Mouse (Mus musculus) kidney, postnatal 36 days (tissue): ENCODE results near the gene Klc1.
A peak's percentile ranks its signal among the peaks of the same experiment; 100 is the strongest.
"Not testable (repeated sequence)": the region's sequence is repeated elsewhere in the genome, so short reads cannot be mapped to it uniquely, and the experiment has no call there.

Experiments used
- DNase-seq, 2 experiments: peaks; one replicate each; pipeline ENCODE4 v3.0.0; 2021 to 2022; ENCODE audit warnings: mixed read lengths in 2 of 2

The Klc1 gene

DNA sequence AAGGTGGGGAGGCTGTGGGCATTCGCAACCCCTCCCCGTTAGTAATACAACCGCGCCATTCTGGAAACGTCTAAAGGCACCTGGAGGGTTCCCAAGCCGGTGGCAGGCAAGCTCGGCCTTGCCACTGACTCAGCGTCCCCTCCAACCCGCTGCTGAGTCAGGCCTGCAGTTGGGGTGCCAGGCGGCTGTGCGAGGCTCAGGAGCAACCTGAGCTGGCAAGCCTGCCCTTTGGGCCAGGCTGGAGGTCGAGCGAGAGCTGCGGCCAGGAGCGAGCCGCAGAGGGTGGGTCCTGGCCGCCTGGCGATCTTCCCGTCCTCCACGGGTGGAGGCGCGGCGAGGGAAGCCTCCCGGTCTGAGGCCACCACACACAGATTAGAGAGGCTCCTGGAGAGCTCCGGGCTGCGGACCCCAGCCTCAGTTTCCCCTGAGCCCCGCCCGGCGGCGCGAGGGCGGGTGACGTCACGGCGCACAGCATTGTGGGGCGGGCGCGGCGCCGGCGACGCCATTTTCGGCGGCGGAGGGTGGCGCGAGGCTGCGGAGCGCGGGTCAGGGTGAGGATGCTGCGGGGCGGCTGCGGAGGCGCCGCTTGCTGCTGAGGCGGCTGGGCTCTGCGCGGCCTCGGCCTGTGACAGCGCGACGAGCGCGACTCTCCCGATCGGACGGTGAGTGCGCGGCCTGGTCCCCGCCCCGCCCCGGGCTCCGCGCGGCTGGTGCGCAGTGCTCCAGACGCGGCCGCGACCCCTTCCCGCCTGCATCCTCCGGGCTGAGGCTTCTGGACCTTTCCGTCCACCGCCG lies at the start of gene Klc1:
Gene Klc1 (plus strand): TSS at position 469 of the 795 bp plus-strand sequence.
- peak; percentile 61 to 89 for DNase-seq

DNA sequence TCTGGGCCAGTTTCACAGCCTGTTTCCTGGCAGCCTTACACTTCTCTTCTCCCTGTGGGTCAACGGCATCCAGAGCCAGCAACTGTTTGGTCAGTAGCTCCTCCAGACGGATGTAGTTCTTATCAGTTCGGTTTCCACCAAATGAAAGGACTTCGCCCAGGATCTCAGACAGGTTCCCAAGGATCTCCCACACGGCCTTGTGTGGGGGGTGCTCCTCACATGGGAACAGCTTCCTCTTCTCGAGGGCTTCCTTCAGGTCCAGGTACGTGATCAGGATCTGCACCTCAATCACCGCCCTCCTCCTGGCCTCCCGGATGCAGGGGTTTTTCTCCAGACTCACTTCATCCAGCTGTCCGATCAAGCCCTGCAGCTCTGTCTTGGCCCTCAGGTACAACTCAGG lies 48.6 kb upstream of the Klc1 start:
- no peak for DNase-seq

DNA sequence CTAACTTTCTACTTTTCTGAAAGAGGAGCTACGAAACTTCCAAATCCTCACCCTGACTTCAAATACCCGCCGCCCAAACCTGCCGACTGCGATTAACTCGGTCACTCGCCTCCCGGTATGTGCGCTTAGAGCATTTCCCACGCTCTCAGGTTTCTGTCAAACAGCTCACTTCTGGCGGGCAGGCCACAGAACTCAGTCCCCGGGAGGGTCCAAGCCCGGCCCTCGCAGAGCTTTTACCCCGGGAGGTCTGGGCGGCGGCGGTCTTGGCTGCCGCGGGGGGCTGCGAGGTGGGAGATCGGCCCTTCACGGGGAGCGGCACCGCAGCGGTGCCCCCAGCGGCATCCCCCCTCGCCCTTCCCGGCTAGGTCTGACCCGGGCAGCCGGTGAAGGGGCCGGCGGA lies 46.2 kb upstream of the Klc1 start:
- DNase-seq, result peak in 1 of 2 experiments; percentile 42

DNA sequence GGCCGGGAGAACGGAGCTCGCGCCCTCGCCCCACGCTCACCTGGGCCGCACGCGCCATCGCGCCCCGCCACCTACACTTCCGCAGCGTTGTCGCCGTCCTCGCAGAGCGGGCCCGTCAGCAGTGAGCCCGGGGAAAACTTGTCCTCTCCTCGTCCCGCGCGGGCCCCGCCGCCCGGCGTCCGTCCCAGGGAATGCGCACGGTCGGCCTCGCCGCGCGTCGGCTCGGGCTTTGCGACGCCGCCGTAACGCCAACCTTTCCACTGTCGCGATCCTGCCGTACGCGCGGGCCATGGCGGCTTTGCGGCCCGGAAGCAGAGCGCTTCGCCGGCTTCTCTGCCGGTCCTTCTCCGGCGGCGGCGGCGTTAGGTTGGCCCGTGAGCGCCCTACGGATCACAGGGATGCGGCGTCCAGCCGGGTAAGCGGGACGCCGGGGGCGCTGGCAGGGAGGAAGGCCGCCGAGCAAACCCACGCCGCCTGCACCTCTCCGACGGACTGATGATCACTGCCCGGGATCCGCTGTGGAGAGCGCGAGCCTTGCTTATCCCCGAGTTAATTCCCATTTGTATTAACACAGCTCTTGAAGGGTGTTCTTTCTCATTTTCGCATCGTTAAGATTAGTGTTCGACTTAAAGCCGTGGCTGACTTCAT lies 45.5 kb upstream of the Klc1 start, which contains the start of the genes Bag5 and Apopt1:
Gene Bag5 (minus strand): TSS at position 254 of the 648 bp plus-strand sequence.
Gene Apopt1 (plus strand): TSS at position 258 of the 648 bp plus-strand sequence.
- DNase-seq, result peak; percentile 93 to 95

DNA sequence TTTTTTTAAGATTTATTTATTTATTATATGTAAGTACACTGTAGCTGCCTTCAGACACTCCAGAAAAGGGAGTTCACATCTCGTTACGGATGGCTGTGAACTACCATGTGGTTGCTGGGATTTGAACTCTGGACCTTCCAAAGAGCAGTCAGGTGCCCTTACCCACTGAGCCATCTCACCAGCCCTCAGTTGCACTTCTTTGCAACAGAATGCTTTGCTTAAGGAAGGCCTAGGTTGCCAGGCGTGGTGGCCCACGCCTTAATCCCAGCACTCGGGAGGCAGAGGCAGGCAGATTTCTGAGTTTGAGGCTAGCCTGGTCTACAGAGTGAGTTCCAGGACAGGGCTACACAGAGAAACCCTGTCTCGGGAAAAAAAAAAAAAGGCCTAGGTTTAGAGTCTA lies 44.8 kb upstream of the Klc1 start:
- not testable (repeated sequence) for DNase-seq

DNA sequence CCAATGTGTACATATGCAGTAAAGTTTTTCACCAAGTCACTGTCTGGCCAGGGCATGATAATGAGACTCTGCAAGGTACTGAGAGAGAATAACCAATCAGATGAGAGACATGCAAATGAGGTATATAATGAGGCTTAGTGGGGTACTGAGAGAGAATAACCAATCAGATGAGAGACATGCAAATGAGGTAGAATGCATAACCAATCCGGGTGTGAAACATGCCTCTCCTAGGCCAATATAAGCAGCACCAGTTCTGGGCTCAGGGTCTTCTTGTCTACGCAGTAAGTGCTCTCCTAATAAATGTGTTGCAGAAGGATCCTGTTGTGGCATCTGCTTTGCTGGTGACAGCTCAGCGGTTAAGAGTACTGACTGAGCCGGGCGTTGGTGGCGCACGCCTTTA lies 42.1 kb upstream of the Klc1 start:
- DNase-seq, result no peak

DNA sequence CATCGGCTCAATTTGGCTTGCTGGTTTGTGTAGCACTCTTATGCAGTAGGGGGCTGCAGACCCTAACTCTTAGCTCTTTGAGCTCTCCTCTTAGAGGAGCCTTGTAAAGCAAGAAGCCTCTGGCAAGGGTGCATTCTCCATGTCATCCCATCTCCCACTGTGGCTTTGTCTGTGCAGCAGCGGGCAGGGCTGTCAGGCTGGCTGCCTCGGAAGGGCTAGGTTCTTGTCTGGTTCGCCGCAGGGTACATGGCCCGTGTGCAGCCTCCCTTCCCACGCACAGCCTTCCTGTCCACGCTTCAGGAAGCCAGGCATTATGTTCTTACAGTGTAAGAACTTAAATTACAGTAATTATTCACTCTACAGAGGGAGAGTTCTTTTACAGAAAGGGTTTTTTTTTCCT lies 40.0 kb upstream of the Klc1 start:
- DNase-seq, result no peak

DNA sequence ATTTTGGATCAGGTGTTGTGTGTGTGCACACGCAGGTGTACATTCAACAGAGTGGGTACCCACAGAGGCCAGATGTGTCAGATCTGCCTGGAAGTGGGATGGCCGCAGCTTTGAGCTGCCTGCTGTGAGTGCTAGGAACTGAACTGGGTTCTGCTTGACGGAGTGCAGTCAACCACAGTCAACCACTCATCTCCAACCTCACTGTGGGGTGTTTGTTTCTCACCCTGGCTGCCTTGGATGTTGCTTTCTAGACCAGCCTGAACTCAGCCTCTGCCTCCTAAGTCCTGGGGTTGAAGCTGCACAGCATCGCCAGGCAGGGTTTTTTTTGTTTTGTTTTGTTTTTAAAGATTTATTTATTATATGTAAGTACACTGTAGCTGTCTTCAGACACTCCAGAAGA lies 38.4 kb upstream of the Klc1 start:
- DNase-seq, result no peak

DNA sequence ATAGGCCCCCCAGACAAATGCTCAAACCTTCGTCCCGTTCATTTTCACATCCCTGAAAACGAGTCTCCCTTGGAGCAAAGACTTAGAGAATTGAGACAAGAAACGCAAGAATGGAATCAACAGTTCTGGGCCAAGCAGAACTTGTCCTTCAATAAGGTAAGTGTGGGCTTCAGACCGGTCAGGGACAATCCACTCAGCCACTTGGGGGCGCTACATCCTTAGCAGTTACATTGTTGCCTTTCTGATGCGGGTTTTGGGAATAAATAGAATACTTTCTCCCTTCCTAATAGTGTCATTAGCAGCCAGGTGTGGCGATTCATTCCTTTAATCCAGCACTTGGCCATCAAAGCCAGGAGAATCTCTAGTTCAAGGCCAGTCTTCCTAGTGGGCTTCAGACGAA lies 36.0 kb upstream of the Klc1 start:
- DNase-seq, result peak in 1 of 2 experiments; percentile 82

DNA sequence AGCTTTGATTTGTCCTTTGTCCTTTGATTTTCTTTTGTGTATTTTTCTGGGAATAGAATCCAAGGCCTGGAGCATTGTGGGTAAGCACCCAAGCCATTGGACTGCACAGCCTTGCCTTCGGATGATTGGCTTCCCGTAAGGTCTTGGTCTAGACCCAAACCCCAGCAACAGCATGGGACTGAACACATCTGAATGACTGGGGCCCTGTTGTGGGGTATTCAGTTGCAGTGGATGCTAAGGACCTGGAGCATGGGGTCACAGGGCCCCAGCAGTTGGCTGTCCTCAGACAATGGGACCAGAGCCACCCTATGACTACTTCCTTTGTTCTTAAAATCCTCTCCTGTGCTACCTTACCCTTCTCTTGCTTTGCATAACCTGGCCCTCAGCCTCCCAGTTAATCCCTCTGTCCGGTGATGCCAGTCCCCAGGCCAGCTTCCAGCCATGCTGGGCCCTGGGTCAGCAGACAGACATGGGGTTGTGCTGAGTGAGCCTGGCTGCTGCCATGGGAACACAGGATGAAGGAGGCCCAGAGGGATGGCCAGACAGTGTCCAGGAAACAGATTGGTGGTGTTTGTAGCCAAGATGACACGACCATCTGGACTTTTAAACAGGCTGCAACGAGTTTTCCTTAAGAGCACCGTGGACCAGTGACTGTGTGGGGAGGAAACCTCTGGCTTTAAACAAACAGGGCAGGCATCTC lies 33.9 kb upstream of the Klc1 start:
- DNase-seq, result no peak

DNA sequence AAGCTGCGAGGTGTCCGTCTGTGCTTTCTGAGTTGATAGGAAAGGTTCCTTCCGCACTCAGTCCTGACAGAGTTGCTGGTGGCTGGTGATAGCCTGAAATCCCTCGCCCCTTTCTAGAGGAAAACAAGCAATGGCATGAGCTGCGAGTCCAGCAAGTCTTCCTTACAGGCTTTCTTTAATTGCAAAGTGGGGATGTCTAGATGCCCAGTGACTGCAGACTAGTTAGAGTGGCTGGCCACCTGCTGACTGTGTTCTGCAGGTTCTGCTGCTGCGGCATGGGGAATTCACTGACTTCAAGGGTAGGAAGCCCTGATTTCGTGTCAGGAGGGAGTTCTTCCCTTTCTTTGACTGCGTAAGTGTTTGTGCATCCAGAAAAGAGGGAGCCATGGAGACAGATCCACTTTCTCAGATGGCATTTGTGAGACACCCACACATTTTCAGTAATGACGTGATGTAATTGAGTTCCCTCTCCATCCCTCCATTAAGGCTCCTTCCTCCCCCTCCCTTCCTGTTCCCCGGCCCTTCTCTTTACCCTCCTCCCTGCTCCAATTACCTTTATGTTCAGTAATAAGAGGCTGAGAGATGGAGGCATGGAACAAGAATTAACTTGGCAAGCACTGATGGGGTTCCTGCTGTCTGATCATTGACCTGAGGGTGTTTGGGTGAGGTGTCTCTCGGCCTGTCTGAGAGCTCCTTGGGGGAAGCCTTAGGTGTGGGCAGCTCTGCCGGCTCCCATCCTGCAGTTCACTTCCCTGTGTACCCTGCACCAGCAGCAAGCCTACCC lies 33.1 kb upstream of the Klc1 start:
- DNase-seq, result no peak

DNA sequence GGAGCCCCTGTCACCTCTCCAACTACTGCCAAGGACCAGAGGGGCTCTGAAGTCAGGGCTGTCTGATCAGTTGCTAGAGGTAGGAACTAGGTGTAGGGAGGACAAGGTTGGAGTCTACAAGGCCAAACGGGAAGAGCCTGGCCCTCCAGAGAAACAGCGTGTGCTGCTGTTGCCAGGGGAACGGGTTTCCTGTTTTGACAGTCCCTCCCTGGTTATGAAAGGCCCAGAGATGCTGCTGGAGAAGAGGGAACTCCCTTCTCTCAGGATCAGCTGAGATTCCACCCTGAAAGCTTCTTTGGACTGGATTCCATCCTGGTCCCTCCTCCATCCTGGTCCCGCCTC lies 32.6 kb upstream of the Klc1 start:
- DNase-seq, result peak; percentile 62 to 64

DNA sequence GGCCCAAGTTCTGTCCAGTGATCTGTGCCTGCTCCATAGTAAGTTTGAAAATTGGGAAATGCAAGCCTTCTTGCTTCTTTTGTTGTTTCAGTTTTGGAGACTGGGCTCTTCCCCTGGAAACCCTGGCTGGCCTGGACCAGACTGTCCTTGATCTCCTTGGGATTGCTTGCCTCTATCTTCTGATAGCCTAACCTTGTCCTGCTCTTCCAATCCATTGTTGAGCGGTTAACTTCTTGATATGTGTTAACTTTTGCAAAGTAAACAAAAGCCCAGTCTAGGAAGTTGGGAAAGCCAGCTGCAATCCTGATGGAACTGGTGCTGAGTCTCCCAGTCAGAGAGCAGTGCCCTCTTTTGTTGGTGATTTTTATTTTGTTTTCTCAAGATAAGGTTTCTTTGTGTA lies 30.7 kb upstream of the Klc1 start:
- DNase-seq, result no peak

DNA sequence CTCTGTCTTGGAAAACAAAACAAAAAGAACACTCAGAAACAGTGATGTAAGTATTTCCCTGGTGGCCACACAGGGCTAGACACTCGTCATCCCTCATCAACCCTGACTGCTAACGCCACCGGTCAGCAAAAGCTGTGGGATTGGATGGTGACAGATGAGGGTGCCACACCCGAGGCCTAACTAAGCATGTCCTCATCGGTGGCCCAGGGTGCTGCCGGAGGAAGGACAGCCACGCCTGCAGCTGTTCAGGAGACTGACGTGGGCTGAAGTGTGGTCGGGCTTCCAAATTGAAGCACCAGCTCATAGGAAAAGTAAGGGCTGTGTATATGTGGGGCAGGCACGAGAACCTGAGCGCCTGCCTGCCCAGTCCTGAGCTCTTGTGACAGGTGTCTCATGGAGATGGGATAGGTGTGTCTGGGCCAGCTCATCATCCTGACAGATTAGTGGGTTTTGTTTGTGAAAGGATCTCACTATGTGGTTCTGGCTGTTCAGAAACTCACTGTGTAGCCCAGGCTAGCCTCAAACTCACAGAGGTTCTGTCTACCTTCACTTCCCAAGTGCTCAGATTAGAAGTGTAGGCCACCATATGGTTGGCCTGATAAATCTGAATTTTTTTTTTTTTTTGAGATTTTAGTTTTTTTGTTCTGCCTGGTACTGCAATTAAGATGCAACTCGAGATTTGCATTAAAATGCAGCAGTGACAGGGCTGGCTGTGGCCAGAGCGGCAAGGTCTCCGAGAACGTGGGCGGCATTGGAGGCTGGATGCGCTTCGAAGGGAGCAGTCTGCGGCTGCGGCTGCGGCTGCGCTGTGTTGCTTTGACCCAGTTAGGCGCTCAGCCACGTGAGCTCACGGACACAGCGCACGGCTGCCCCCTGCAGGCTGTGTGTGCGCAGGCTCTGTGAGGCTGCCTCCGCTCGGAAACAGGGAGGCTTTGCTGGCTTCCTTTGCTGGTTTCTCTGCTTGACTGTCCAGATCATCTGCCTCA lies 26.5 kb upstream of the Klc1 start:
- DNase-seq, result peak; percentile 86 to 95

DNA sequence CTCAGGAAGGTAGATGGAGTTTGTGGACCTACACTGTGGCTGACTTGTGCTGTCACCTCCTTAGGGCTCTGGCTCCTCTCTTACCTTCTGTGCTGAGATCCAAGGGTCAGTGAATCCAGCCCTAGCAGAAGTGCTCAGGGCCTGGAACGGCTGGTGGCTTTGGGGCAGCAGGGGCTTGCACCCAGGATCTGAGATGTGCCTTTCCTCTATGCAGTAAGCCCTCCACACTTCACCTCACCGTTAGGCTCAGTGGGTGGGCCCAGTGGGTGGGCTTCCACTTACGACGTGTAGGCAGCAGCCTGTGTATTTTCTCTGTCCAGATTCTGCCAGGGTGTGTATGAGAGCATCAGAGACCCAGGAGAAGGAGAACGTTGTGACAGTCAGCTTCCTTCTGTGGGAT lies 25.7 kb upstream of the Klc1 start:
- DNase-seq, result no peak

DNA sequence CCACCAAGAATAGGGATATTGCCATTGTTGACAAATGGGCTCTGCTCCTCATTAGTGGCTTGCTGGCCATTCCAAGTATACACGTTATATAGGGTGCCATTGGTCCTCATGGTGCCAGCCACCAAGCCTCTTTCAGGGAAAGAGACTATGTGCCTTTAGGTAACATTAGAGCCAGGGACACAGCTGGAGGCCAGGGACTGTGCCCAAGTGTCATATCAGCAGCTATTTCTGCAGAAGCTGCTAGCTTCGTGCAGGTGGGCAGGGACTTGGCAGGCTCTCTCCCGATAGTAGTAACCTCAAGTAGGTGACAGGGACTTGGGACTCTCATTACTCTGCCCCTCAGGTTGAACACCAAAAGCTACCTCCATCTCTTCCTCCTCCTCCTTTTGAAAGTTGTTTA lies 23.7 kb upstream of the Klc1 start:
- no peak for DNase-seq

DNA sequence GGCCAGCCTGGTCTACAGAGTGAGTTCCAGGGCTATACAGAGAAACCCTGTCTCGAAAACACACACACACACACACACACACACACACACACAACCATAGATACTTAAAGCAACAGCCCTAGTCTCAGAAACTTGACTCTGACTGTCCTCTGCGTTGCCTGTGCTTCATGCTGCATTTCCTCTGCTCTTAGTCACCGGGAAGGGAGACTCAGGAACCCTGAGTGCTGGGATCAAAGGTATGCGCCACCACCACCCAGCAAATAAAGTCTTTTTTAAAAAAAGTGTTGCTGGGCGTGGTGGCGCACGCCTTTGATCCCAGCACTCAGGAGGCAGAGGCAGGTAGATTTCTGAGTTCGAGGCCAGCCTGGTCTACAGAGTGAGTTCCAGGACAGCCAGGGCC lies 22.0 kb upstream of the Klc1 start:
- DNase-seq, result not testable (repeated sequence)

DNA sequence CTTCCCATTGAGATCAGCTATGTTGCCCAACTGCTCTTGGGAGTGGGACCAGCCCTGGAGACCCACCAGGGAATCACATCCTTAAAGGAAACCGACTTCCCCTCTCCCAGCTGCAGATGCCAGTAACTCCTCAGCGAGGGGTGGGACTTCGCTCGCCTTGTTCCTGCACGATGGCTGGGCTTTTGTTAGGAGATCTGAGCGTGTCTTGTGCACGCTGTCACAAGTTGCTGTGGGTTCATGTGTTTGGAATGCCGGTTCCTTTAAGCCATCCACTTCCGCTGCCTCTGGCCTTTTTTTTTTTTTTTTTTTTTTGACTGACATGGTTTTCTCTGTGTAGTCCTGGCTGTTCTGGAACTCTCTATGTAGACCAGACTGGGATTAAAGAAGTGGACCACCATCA lies 21.3 kb upstream of the Klc1 start:
- DNase-seq, result no peak

DNA sequence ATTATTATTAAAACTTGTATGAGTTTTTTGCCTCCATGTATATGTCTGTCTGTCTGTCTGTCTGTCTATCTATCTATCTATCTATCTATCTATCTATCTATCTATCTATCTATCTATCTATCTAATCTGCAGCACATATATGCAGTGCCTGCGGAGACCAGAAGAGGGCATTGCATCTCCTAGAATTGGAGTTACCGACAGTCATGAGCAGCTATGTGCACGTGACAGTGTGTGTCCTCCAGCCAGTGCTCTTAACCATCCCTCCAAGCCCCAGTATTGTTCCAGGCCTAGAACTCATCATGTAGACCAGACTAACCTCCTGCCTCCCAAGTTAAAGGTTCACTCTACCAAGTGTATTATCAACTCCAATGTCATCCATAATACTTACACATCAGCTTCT lies 19.9 kb upstream of the Klc1 start:
- DNase-seq, result peak; percentile 79 to 88

DNA sequence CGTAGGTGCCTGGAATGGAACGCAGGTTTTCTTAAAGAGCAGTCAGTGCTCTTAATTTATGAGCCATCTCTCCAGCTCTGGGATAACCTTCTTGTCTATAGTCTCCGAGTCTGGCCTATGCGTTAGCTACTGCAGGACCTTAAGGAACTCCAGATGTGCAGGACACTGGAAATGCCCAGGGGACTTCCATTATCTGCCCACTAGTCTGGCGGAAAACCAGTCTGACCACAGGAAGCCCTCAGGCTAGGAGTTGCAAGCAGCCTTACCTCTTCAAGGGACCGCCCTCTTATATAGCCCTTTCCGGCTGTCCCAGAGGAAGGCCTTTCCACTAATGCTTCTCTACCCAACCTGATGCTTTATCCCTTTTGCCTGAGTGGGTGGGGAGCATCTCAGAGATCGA lies 17.3 kb upstream of the Klc1 start:
- DNase-seq, result no peak

DNA sequence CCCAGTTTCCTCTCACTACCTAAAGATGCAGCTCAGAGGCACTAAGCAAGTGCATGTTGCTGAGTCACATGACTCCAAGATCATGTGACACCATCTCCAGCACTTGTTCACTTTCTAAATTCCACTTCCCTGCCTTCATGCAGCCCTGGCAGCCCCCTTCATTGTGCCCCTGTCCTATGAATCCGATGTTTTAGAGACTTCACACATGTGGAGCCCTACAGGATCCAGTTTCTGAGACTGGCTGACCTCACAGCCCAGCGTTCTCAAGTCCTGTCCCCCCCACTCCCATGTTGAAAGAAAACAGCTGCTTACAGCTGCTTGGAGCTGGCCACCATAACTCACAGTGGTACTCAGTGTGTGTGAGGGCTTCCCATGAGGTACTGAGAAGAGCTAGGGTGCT lies 15.2 kb upstream of the Klc1 start:
- DNase-seq, result peak in 1 of 2 experiments; percentile 28

DNA sequence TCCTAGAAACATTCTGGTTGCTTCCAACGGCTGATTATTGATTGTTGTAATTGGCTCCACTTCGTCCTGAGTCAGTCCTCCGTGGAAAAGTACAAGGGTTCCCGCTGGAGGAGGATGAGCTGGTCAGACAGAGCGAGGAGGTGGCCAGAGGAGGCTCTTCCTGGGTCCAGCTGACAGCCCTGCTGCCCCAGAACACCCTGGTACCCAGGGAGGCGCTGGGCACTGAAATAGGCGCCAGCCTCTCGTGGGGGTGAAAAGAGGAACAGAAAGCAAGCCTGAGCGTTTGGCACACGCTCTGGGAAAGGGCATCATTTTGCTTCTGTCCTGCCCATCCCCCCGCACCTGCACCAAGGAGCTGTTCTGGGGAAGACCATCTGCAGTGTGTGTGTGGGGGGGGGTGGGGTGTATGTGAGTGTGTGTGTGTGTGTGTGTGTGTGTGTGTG lies 14.6 kb upstream of the Klc1 start:
- DNase-seq, result peak in 1 of 2 experiments; percentile 38
